13 mouse cellular contexts compared by ENCODE assay signal in the genomic region with DNA sequence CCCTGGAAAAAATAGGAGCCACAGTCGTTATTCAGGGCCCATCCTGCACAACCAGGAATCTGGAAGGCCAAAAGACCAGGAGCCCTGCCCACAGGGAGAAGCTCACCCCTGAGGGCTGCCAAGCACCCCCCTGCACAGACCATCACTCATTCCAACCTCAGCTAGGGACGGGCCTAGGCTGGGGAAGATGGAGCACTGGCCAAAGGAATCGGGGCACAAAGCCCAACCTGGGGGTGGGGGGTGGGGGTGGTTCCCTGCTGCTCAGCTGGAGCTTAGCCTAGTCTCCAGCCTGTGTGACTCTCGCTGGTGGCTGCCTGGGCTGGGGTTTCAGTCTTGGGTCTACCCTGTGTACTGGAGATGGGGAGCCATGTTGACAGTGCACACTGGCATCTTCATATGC. TPM values are rescaled to one million over a fixed set of nuclear protein-coding genes. Genes with fewer than 3 reads are reported as not detected.
DNase-seq lines count a peak whose midpoint lies in the region; ATAC-seq and TF ChIP-seq lines count a peak whose summit lies in the region.
"Had no signal": no experiment of that assay in that cellular context is flagged by ENCODE, and none has a peak within 500 bp of the region (broad histone marks: within the 10 kb centered on the region; RNA-seq: fewer than 3 reads in every experiment).

No protein-coding gene starts in this region.

- peak overlapping the region; percentile 0 for H3K27ac ChIP-seq in heart, embryonic 16.5 days (ENCODE audit: low read length)
- peak overlapping the region; percentile 82 for H3K27ac ChIP-seq in liver, embryonic 14.5 days

- peaks cover 37% of the 10 kb centered on the region for H3K36me3 ChIP-seq in heart, embryonic 16.5 days (ENCODE audit: control insufficient read depth, insufficient read depth)
- peaks cover 43% of the 10 kb centered on the region for H3K36me3 ChIP-seq in liver, embryonic 14.5 days (replicated peaks; ENCODE audit: control insufficient read depth, insufficient read depth, low read depth)

- peaks cover 25% of the 10 kb centered on the region for H3K4me1 ChIP-seq in heart, embryonic 16.5 days (ENCODE audit: control insufficient read depth, insufficient read depth, low read length)
- H3K4me1 ChIP-seq in liver, embryonic 14.5 days (replicated peaks; ENCODE audit: control insufficient read depth in 2 of 2, insufficient read depth in 2 of 2, low read length in 1 of 2) = peaks cover 18 to 38% of the 10 kb centered on the region in 2 experiments

- intact Hi-C loops in left cerebral cortex, postnatal 4 days (cut with DNase I) = no loop called here

- H3K27me3 ChIP-seq in heart, embryonic 16.5 days (ENCODE audit: control insufficient read depth, insufficient read depth, low read length) = peaks cover 2% of the 10 kb centered on the region; the same call in 1 of the 2 replicates
- no peaks in the 10 kb centered on the region for H3K27me3 ChIP-seq in liver, embryonic 14.5 days (ENCODE audit: control insufficient read depth, insufficient read depth, low read length)

- WGBS in heart, embryonic 16.5 days = 39% methylated on average over 4 of the region's 4 CpGs
- WGBS in liver, embryonic 14.5 days (ENCODE audit: insufficient replicate concordance) = 49% methylated on average over 4 of the region's 4 CpGs

- TF ChIP-seq CTCF in liver, embryonic 14.5 days (IDR thresholded peaks at IDR 0.05; ENCODE audit: low read depth) = no peak

- TF ChIP-seq EP300 in liver, embryonic 14.5 days (IDR thresholded peaks at IDR 0.05; ENCODE audit: low read depth) = no peak

- no peak overlapping the region for H3K9ac ChIP-seq in heart, embryonic 16.5 days (ENCODE audit: low read length)
- H3K9ac ChIP-seq in liver, embryonic 14.5 days (replicated peaks) = peak overlapping the region; percentile 99

- no peak for DNase-seq in heart, postnatal 4 days
- DNase-seq in left cerebral cortex, postnatal 4 days = peak; percentile 34
- no peak for DNase-seq in left cerebral cortex, adult 8-10 months (ENCODE audit: low spot score in 2 of 2)
- DNase-seq in adipocyte (ENCODE audit: low spot score) = peak; percentile 71
- no peak for DNase-seq in liver, embryonic 14.5 days (ENCODE audit: low read depth in 3 of 3, low spot score in 3 of 3)
- no peak for DNase-seq in ovary, postnatal 14 days (ENCODE audit: low spot score)
- DNase-seq: right cerebral cortex, postnatal 25 days had no signal

- H3K4me3 ChIP-seq in heart, embryonic 16.5 days (ENCODE audit: low read length) = no peak overlapping the region
- H3K4me3 ChIP-seq in liver, embryonic 14.5 days (ENCODE audit: insufficient read depth in 1 of 2, low read depth in 2 of 2, low read length in 2 of 2) = peak overlapping the region; percentile 92 to 96

- H3K9me3 ChIP-seq in heart, embryonic 16.5 days (replicated peaks; ENCODE audit: control insufficient read depth, low read length) = no peaks in the 10 kb centered on the region
- H3K9me3 ChIP-seq in liver, embryonic 14.5 days (ENCODE audit: control insufficient read depth, low read length) = no peaks in the 10 kb centered on the region

- no peak for ATAC-seq in heart, embryonic 16.5 days (replicated peaks; ENCODE audit: extremely low read depth, insufficient read depth, low FRiP score)
- no peak for ATAC-seq in liver, embryonic 14.5 days (ENCODE audit: insufficient read depth)

- no peak overlapping the region for H3K4me2 ChIP-seq in heart, embryonic 16.5 days (ENCODE audit: low read depth, low read length)
- peak overlapping the region; percentile 82 for H3K4me2 ChIP-seq in liver, embryonic 14.5 days (ENCODE audit: low read depth)

RNA-seq across cellular contexts. Expression of a gene that starts 3.2 kb away (rescaled TPM):
- 29.3 and 38.1 TPM in 2 replicates for polyA plus RNA-seq in heart, embryonic 16.5 days (2015; fragmentation: Nextera tagmentation; extraction: Ambion mirVana)
- total RNA-seq in heart, postnatal 4 days (2021) = 10 to 100 TPM; 11.7 to 14.8 TPM
- total RNA-seq in left cerebral cortex, postnatal 4 days (2021) = 1 to 10 TPM; 2.0 to 2.1 TPM
- 10 to 100 TPM; 11.7 to 21.4 (median 16.5) TPM for total RNA-seq in left cerebral cortex, adult 8-10 months (2022)
- polyA plus RNA-seq in liver, embryonic 14.5 days (2012; rRNA removed) = 224 and 276 TPM in 2 replicates
- 446 and 452 TPM in 2 replicates for polyA plus RNA-seq in liver, embryonic 14.5 days (2014; fragmentation: Nextera tagmentation; extraction: Ambion mirVana)

RNA-seq across cellular contexts. Expression of a gene that starts 11.3 kb away (rescaled TPM):
- 14.7 and 15.1 TPM in 2 replicates for polyA plus RNA-seq in heart, embryonic 16.5 days (2015; fragmentation: Nextera tagmentation; extraction: Ambion mirVana)
- 10 to 100 TPM; 45.8 to 46.7 TPM for total RNA-seq in heart, postnatal 4 days (2021)
- 10 to 100 TPM; 54.2 to 59.9 TPM for total RNA-seq in left cerebral cortex, postnatal 4 days (2021)
- 10 to 100 TPM; 55.0 to 72.7 (median 62.6) TPM for total RNA-seq in left cerebral cortex, adult 8-10 months (2022)
- 20.8 and 23.6 TPM in 2 replicates for polyA plus RNA-seq in liver, embryonic 14.5 days (2012; rRNA removed)
- polyA plus RNA-seq in liver, embryonic 14.5 days (2014; fragmentation: Nextera tagmentation; extraction: Ambion mirVana) = 13.2 and 15.1 TPM in 2 replicates

RNA-seq across cellular contexts. Expression of a gene that starts 19.6 kb away (rescaled TPM):
- polyA plus RNA-seq in heart, embryonic 16.5 days (2015; fragmentation: Nextera tagmentation; extraction: Ambion mirVana) = not detected in 2 replicates
- not detected for total RNA-seq in heart, postnatal 4 days (2021)
- under 1 TPM; 0.22 to 0.30 TPM for total RNA-seq in left cerebral cortex, postnatal 4 days (2021)
- under 1 TPM in 1 of 4 experiments, not detected in 3; 0.17 TPM for total RNA-seq in left cerebral cortex, adult 8-10 months (2022)
- polyA plus RNA-seq in liver, embryonic 14.5 days (2012; rRNA removed) = not detected in 2 replicates
- polyA plus RNA-seq in liver, embryonic 14.5 days (2014; fragmentation: Nextera tagmentation; extraction: Ambion mirVana) = not detected in 2 replicates
- total RNA-seq: megakaryocyte progenitor cell, adult 5-6 weeks had no signal
- polyA plus RNA-seq: frontal cortex, adult 2 months; intestine, embryonic 14.5 days; neural tube, embryonic 11.5 days; thymus, postnatal 0 days had no signal

RNA-seq across cellular contexts. Expression of a gene that starts 47.9 kb away (rescaled TPM):
- polyA plus RNA-seq in heart, embryonic 16.5 days (2015; fragmentation: Nextera tagmentation; extraction: Ambion mirVana) = 14.1 and 17.7 TPM in 2 replicates
- total RNA-seq in heart, postnatal 4 days (2021) = 10 to 100 TPM; 24.1 to 26.4 TPM
- 10 to 100 TPM; 22.5 to 23.1 TPM for total RNA-seq in left cerebral cortex, postnatal 4 days (2021)
- total RNA-seq in left cerebral cortex, adult 8-10 months (2022) = 10 to 100 TPM; 28.4 to 35.3 (median 32.8) TPM
- 3.3 and 3.9 TPM in 2 replicates for polyA plus RNA-seq in liver, embryonic 14.5 days (2012; rRNA removed)
- 5.1 and 6.3 TPM in 2 replicates for polyA plus RNA-seq in liver, embryonic 14.5 days (2014; fragmentation: Nextera tagmentation; extraction: Ambion mirVana)

RNA-seq across cellular contexts. Expression of a gene that starts 47.9 kb away (rescaled TPM):
- 8.5 and 8.6 TPM in 2 replicates for polyA plus RNA-seq in heart, embryonic 16.5 days (2015; fragmentation: Nextera tagmentation; extraction: Ambion mirVana)
- 1 to 10 TPM; 5.8 to 6.2 TPM for total RNA-seq in heart, postnatal 4 days (2021)
- 10 to 100 TPM; 15.1 to 17.0 TPM for total RNA-seq in left cerebral cortex, postnatal 4 days (2021)
- total RNA-seq in left cerebral cortex, adult 8-10 months (2022) = 10 to 100 TPM in 3 of 4 experiments, 1 to 10 TPM in 1; 9.4 to 14.0 (median 11.4) TPM
- 8.0 and 8.6 TPM in 2 replicates for polyA plus RNA-seq in liver, embryonic 14.5 days (2012; rRNA removed)
- polyA plus RNA-seq in liver, embryonic 14.5 days (2014; fragmentation: Nextera tagmentation; extraction: Ambion mirVana) = 5.8 and 6.1 TPM in 2 replicates

Comparison
In these comparisons a context has a peak if more than half of its experiments do, and no peak if none do; other contexts are left out.
1. DNase-seq: peak in left cerebral cortex, postnatal 4 days (single experiment) and adipocyte (single experiment); none in heart, postnatal 4 days (single experiment), left cerebral cortex, adult 8-10 months (0 of 2), liver, embryonic 14.5 days (0 of 3) and ovary, postnatal 14 days (single experiment).
2. RNA of a gene that starts 3.2 kb away (total RNA-seq): 11.7 to 21.4 TPM in left cerebral cortex, adult 8-10 months and 11.7 to 14.8 TPM in heart, postnatal 4 days; 2.0 to 2.1 TPM in left cerebral cortex, postnatal 4 days; every median in the first group is over 4 times any median in the second.